Mouse (Mus musculus): ENCODE data around the gene Manba.
"Not testable (repeated sequence)": the region's sequence is repeated elsewhere in the genome, so short reads cannot be mapped to it uniquely, and the experiment has no call there.

Gene Manba

GRCm38 (mm10) chr3:135485128-135485899 is at the start of gene Manba:
Gene Manba (plus strand): TSS chr3:135485611.
- peak; percentile 82 for DNase-seq (ENCODE audit: low read depth, low spot score)

- DNase-seq (ENCODE audit: low read depth, low spot score), result peak; percentile 52
Measured at GRCm38 (mm10) chr3:135436901-135437616, 48.4 kb upstream of the Manba start.

GRCm38 (mm10) chr3:135437758-135438495 is 47.5 kb upstream of the Manba start, which contains the start of gene Ube2d3:
Gene Ube2d3 (plus strand): TSS chr3:135438149.
- peak; percentile 100 for DNase-seq (ENCODE audit: low read depth, low spot score)

GRCm38 (mm10) chr3:135438531-135438912 is 46.9 kb upstream of the Manba start:
- no peak for DNase-seq (ENCODE audit: low read depth, low spot score)

GRCm38 (mm10) chr3:135438913-135439531 is 46.4 kb upstream of the Manba start:
- DNase-seq (ENCODE audit: low read depth, low spot score), result peak; percentile 87

- DNase-seq (ENCODE audit: low read depth, low spot score), result no peak
Measured at GRCm38 (mm10) chr3:135439651-135440050, 45.8 kb upstream of the Manba start.

- peak; percentile 75 for DNase-seq (ENCODE audit: low read depth, low spot score)
Measured at GRCm38 (mm10) chr3:135440221-135440620, 45.2 kb upstream of the Manba start.

- no peak for DNase-seq (ENCODE audit: low read depth, low spot score)
Measured at GRCm38 (mm10) chr3:135440621-135441020, 44.8 kb upstream of the Manba start.

- no peak for DNase-seq (ENCODE audit: low read depth, low spot score)
Measured at GRCm38 (mm10) chr3:135444930-135445329, 40.5 kb upstream of the Manba start.

GRCm38 (mm10) chr3:135458981-135459380 is 26.4 kb upstream of the Manba start:
- no peak for DNase-seq (ENCODE audit: low read depth, low spot score)

GRCm38 (mm10) chr3:135468402-135468801 is 17.0 kb upstream of the Manba start:
- DNase-seq (ENCODE audit: low read depth, low spot score), result no peak

GRCm38 (mm10) chr3:135469146-135469545 is 16.3 kb upstream of the Manba start:
- no peak for DNase-seq (ENCODE audit: low read depth, low spot score)

GRCm38 (mm10) chr3:135469974-135470373 is 15.4 kb upstream of the Manba start:
- DNase-seq (ENCODE audit: low read depth, low spot score), result peak; percentile 25

GRCm38 (mm10) chr3:135470823-135471222 is 14.6 kb upstream of the Manba start:
- no peak for DNase-seq (ENCODE audit: low read depth, low spot score)

- no peak for DNase-seq (ENCODE audit: low read depth, low spot score)
Measured at GRCm38 (mm10) chr3:135475025-135475424, 10.4 kb upstream of the Manba start.

- no peak for DNase-seq (ENCODE audit: low read depth, low spot score)
Measured at GRCm38 (mm10) chr3:135476286-135476685, 9.1 kb upstream of the Manba start.

- no peak for DNase-seq (ENCODE audit: low read depth, low spot score)
Measured at GRCm38 (mm10) chr3:135476977-135477376, 8.4 kb upstream of the Manba start.

- not testable (repeated sequence) for DNase-seq (ENCODE audit: low read depth, low spot score)
Measured at GRCm38 (mm10) chr3:135479090-135479489, 6.3 kb upstream of the Manba start.

GRCm38 (mm10) chr3:135480767-135481166 is 4.6 kb upstream of the Manba start:
- DNase-seq (ENCODE audit: low read depth, low spot score), result no peak

GRCm38 (mm10) chr3:135481608-135482007 is 3.8 kb upstream of the Manba start:
- no peak for DNase-seq (ENCODE audit: low read depth, low spot score)

- not testable (repeated sequence) for DNase-seq (ENCODE audit: low read depth, low spot score)
Measured at GRCm38 (mm10) chr3:135484650-135485049, 761 bp upstream of the Manba start.

GRCm38 (mm10) chr3:135485900-135486241 is 460 bp downstream of the Manba start:
- peak; percentile 24 for DNase-seq (ENCODE audit: low read depth, low spot score)

Measured in R1 (cell line).